Mouse (Mus musculus): Measurements from ENCODE around the gene Arpp19.

GRCm38 (mm10) chr9:75071029-75071705 lies 33.8 kb downstream of the Arpp19 start:
- 0 out of 2 replicates have a peak, but pooled peaks have one; percentile 3 for TF ChIP-seq CTCF (IDR thresholded peaks at IDR 0.05; ENCODE audit: control insufficient read depth, insufficient read depth, insufficient replicate concordance, low read depth, low read length)
- peak; percentile 41 for TF ChIP-seq POLR2A (IDR thresholded peaks at IDR 0.05; ENCODE audit: control insufficient read depth, low read depth, low read length)

Measured in testis, adult 2 months (tissue).